Mouse (Mus musculus) bone marrow, adult 2 months (tissue): ENCODE measurements around the gene Pola2.

Experiments
- CTCF ChIP-seq: fragments of 200-500 bp; IDR thresholded peaks from 2 replicates; pipeline ENCODE4 v1.5.1; 2011; ENCODE audit warnings: low read length, control low read depth; ENCODE audit not compliant: control insufficient read depth, insufficient read depth
- POLR2A ChIP-seq: fragments of 200-500 bp; IDR thresholded peaks from 2 replicates; pipeline ENCODE4 v1.6.1; 2011; ENCODE audit warnings: low read depth, mild to moderate bottlenecking, control low read depth, low read length, borderline replicate concordance; ENCODE audit not compliant: control insufficient read depth

- no peak for TF ChIP-seq POLR2A
- TF ChIP-seq CTCF: no peak
Measured at GRCm38 (mm10) chr19:5990033-5990432, 26.0 kb upstream of the Pola2 start.
